Mouse (Mus musculus): ENCODE measurements around the gene Cilp2. TPM values are rescaled to one million over a fixed set of nuclear protein-coding genes. Genes with fewer than 3 reads are reported as not detected.

The Cilp2 gene
- polyA plus RNA-seq, 1 experiment: 0.11 TPM

- H3K27me3 ChIP-seq (ENCODE audit: control insufficient read depth, insufficient read depth, low read length): no peaks in the 10 kb centered on the region
- no peaks in the 10 kb centered on the region for H3K4me1 ChIP-seq (ENCODE audit: control insufficient read depth, insufficient read depth, insufficient read length)
- 94% methylated on average over 5 of the region's 5 CpGs for WGBS
- no peak for DNase-seq (ENCODE audit: low read depth in 1 of 2, low spot score in 2 of 2)
- TF ChIP-seq POLR2A (IDR thresholded peaks at IDR 0.05; ENCODE audit: low read depth, low read length) (no peak), CTCF (IDR thresholded peaks at IDR 0.05; ENCODE audit: extremely low read depth, insufficient read depth, insufficient read length, insufficient replicate concordance) (no peak)
- no peaks in the 10 kb centered on the region for H3K36me3 ChIP-seq (ENCODE audit: control insufficient read depth, insufficient read depth, low read length)
- H3K27ac ChIP-seq (ENCODE audit: insufficient read depth, low read length): no peak overlapping the region
- no peak overlapping the region for H3K4me3 ChIP-seq (ENCODE audit: extremely low read depth, insufficient read depth, insufficient read length)
These were observed 19.7 kb downstream of the Cilp2 start for GRCm38 (mm10) chr8:69867696-69868326.

GRCm38 (mm10) chr8:69864180-69864579 lies 23.3 kb downstream of the Cilp2 start:
- no peak for DNase-seq (ENCODE audit: low read depth in 1 of 2, low spot score in 2 of 2)
- Histone ChIP-seq H3K36me3 (ENCODE audit: control insufficient read depth, insufficient read depth, low read length) (no peaks in the 10 kb centered on the region), H3K4me1 (ENCODE audit: control insufficient read depth, insufficient read depth, insufficient read length) (no peaks in the 10 kb centered on the region), H3K4me3 (ENCODE audit: extremely low read depth, insufficient read depth, insufficient read length) (no peak overlapping the region), H3K27me3 (ENCODE audit: control insufficient read depth, insufficient read depth, low read length) (no peaks in the 10 kb centered on the region), H3K27ac (ENCODE audit: insufficient read depth, low read length) (no peak overlapping the region)
- TF ChIP-seq CTCF (IDR thresholded peaks at IDR 0.05; ENCODE audit: extremely low read depth, insufficient read depth, insufficient read length, insufficient replicate concordance): no peak
- no peak for TF ChIP-seq POLR2A (IDR thresholded peaks at IDR 0.05; ENCODE audit: low read depth, low read length)
- WGBS: 81% methylated on average over 5 of the region's 5 CpGs

- H3K4me3 ChIP-seq (ENCODE audit: extremely low read depth, insufficient read depth, insufficient read length): no peak overlapping the region
- TF ChIP-seq POLR2A (IDR thresholded peaks at IDR 0.05; ENCODE audit: low read depth, low read length) (no peak), CTCF (IDR thresholded peaks at IDR 0.05; ENCODE audit: extremely low read depth, insufficient read depth, insufficient read length, insufficient replicate concordance) (no peak)
- H3K36me3 ChIP-seq (ENCODE audit: control insufficient read depth, insufficient read depth, low read length): no peaks in the 10 kb centered on the region
- WGBS: 83% methylated on average over 5 of the region's 5 CpGs
- no peak for DNase-seq (ENCODE audit: low read depth in 1 of 2, low spot score in 2 of 2)
- no peaks in the 10 kb centered on the region for H3K4me1 ChIP-seq (ENCODE audit: control insufficient read depth, insufficient read depth, insufficient read length)
- H3K27me3 ChIP-seq (ENCODE audit: control insufficient read depth, insufficient read depth, low read length): no peaks in the 10 kb centered on the region
- no peak overlapping the region for H3K27ac ChIP-seq (ENCODE audit: insufficient read depth, low read length)
These were observed 24.0 kb downstream of the Cilp2 start for GRCm38 (mm10) chr8:69863387-69864020.

- Histone ChIP-seq H3K4me1 (ENCODE audit: control insufficient read depth, insufficient read depth, insufficient read length) (no peaks in the 10 kb centered on the region), H3K27ac (ENCODE audit: insufficient read depth, low read length) (no peak overlapping the region), H3K4me3 (ENCODE audit: extremely low read depth, insufficient read depth, insufficient read length) (no peak overlapping the region), H3K27me3 (ENCODE audit: control insufficient read depth, insufficient read depth, low read length) (no peaks in the 10 kb centered on the region), H3K36me3 (ENCODE audit: control insufficient read depth, insufficient read depth, low read length) (no peaks in the 10 kb centered on the region)
- no peak for DNase-seq (ENCODE audit: low read depth in 1 of 2, low spot score in 2 of 2)
- 43% methylated on average over 2 of the region's 2 CpGs for WGBS
- TF ChIP-seq CTCF (IDR thresholded peaks at IDR 0.05; ENCODE audit: extremely low read depth, insufficient read depth, insufficient read length, insufficient replicate concordance) (no peak), POLR2A (IDR thresholded peaks at IDR 0.05; ENCODE audit: low read depth, low read length) (no peak)
These were observed 26.2 kb downstream of the Cilp2 start for GRCm38 (mm10) chr8:69861251-69861650.

- Histone ChIP-seq H3K4me3 (ENCODE audit: extremely low read depth, insufficient read depth, insufficient read length) (no peak overlapping the region), H3K4me1 (ENCODE audit: control insufficient read depth, insufficient read depth, insufficient read length) (no peaks in the 10 kb centered on the region), H3K27me3 (ENCODE audit: control insufficient read depth, insufficient read depth, low read length) (no peaks in the 10 kb centered on the region), H3K27ac (ENCODE audit: insufficient read depth, low read length) (no peak overlapping the region), H3K36me3 (ENCODE audit: control insufficient read depth, insufficient read depth, low read length) (no peaks in the 10 kb centered on the region)
- 88% methylated on average over 4 of the region's 4 CpGs for WGBS
- no peak for DNase-seq (ENCODE audit: low read depth in 1 of 2, low spot score in 2 of 2)
- TF ChIP-seq POLR2A (IDR thresholded peaks at IDR 0.05; ENCODE audit: low read depth, low read length) (no peak), CTCF (IDR thresholded peaks at IDR 0.05; ENCODE audit: extremely low read depth, insufficient read depth, insufficient read length, insufficient replicate concordance) (no peak)
These were observed 26.7 kb downstream of the Cilp2 start for GRCm38 (mm10) chr8:69860807-69861206.

GRCm38 (mm10) chr8:69853869-69854268 lies 33.6 kb downstream of the Cilp2 start:
- TF ChIP-seq POLR2A (IDR thresholded peaks at IDR 0.05; ENCODE audit: low read depth, low read length): no peak
- TF ChIP-seq CTCF (IDR thresholded peaks at IDR 0.05; ENCODE audit: extremely low read depth, insufficient read depth, insufficient read length, insufficient replicate concordance): no peak
- WGBS: 94% methylated on average over 10 of the region's 10 CpGs
- Histone ChIP-seq H3K36me3 (ENCODE audit: control insufficient read depth, insufficient read depth, low read length) (no peaks in the 10 kb centered on the region), H3K4me3 (ENCODE audit: extremely low read depth, insufficient read depth, insufficient read length) (no peak overlapping the region), H3K27me3 (ENCODE audit: control insufficient read depth, insufficient read depth, low read length) (no peaks in the 10 kb centered on the region), H3K27ac (ENCODE audit: insufficient read depth, low read length) (no peak overlapping the region), H3K4me1 (ENCODE audit: control insufficient read depth, insufficient read depth, insufficient read length) (no peaks in the 10 kb centered on the region)
- no peak for DNase-seq (ENCODE audit: low read depth in 1 of 2, low spot score in 2 of 2)

GRCm38 (mm10) chr8:69850926-69851506 lies 36.5 kb downstream of the Cilp2 start:
- Histone ChIP-seq H3K27ac (ENCODE audit: insufficient read depth, low read length) (no peak overlapping the region), H3K4me1 (ENCODE audit: control insufficient read depth, insufficient read depth, insufficient read length) (no peaks in the 10 kb centered on the region), H3K36me3 (ENCODE audit: control insufficient read depth, insufficient read depth, low read length) (no peaks in the 10 kb centered on the region), H3K4me3 (ENCODE audit: extremely low read depth, insufficient read depth, insufficient read length) (no peak overlapping the region), H3K27me3 (ENCODE audit: control insufficient read depth, insufficient read depth, low read length) (no peaks in the 10 kb centered on the region)
- DNase-seq (ENCODE audit: low read depth in 1 of 2, low spot score in 2 of 2): no peak
- 78% methylated on average over 7 of the region's 7 CpGs for WGBS
- no peak for TF ChIP-seq POLR2A (IDR thresholded peaks at IDR 0.05; ENCODE audit: low read depth, low read length)

Measured in spleen, adult 2 months (tissue).